Mouse (Mus musculus): ENCODE data around the gene Fignl2.

GRCm38 (mm10) chr15:101068671-101069070 is 9.7 kb downstream of the Fignl2 start:
- no peak for TF ChIP-seq CTCF (IDR thresholded peaks at IDR 0.05; ENCODE audit: borderline replicate concordance, control insufficient read depth, extremely low read depth, insufficient read depth, low read length, poor library complexity)
- TF ChIP-seq POLR2A (IDR thresholded peaks at IDR 0.05; ENCODE audit: control insufficient read depth, extremely low read depth, insufficient read depth, low read length, poor library complexity): no peak
